Mouse (Mus musculus) c-Kit-positive CD71-positive TER-119-positive erythroid progenitor cells, embryonic 14.5 days (primary cell): ENCODE data around the gene Olfr1209.

Source experiments
- DNase-seq: peaks from one replicate; pipeline ENCODE4 v3.0.0-alpha.2; 2013; ENCODE audit warnings: low spot score

Olfr1209 gene

GRCm38 (mm10) chr2:88915057-88915456, at the start of gene Olfr1209:
TSS of gene Olfr1209 (minus strand) at chr2:88915157.
- DNase-seq = no peak

GRCm38 (mm10) chr2:88953669-88954068, 38.7 kb upstream of the Olfr1209 start, which contains the start of gene Olfr1212:
TSS of gene Olfr1212 (plus strand) at chr2:88953969.
- DNase-seq = no peak

GRCm38 (mm10) chr2:88938011-88938410, 23.1 kb upstream of the Olfr1209 start, which contains the start of gene Olfr1211:
TSS of gene Olfr1211 (minus strand) at chr2:88938111.
- DNase-seq = no peak

- DNase-seq = no peak
These were observed 12.7 kb downstream of the Olfr1209 start, which contains the start of gene Olfr1208 for GRCm38 (mm10) chr2:88902211-88902610. TSS of gene Olfr1208 (minus strand) at chr2:88902311.

- no peak for DNase-seq
These were observed 52.0 kb downstream of the Olfr1209 start, which contains the start of gene Olfr1206 for GRCm38 (mm10) chr2:88862931-88863330. TSS of gene Olfr1206 (plus strand) at chr2:88863231.
